ENCODE assay signal across 8 mouse cellular contexts in the genomic region with DNA sequence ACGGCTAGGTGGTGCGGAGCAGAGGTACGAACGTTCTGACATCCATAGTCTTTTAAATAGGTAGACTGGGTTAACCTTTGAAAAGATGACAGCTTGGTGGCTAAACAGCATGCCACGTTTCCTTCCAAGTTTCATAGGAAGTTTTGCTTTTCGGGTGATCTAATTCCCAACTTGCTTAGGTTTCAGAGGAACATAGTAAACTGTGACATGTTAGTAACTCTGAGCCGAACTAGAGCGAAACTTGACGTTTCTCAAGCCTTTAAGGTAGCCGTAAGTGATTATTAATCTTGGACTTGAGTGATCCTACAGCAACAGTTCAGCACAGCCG. TPM values are rescaled to one million over a fixed set of nuclear protein-coding genes. Genes with fewer than 3 reads are reported as not detected.
A peak's percentile ranks its signal among the peaks of the same experiment; 100 is the strongest.
DNase-seq lines count a peak whose midpoint lies in the region; ATAC-seq and TF ChIP-seq lines count a peak whose summit lies in the region.

No protein-coding gene starts in this region.

- H3K36me3 ChIP-seq in neural tube, embryonic 11.5 days (ENCODE audit: control insufficient read depth, insufficient read depth, low read length) = no peaks in the 10 kb centered on the region
- H3K36me3 ChIP-seq in limb, embryonic 13.5 days = peaks cover 3% of the 10 kb centered on the region
- H3K36me3 ChIP-seq in stomach, embryonic 16.5 days (ENCODE audit: control insufficient read depth, insufficient read depth, low read length) = no peaks in the 10 kb centered on the region

- no peak for DNase-seq in cerebellum, adult 2 months
- no peak for DNase-seq in cerebellum, adult 8-10 months
- no peak for DNase-seq in neural tube, embryonic 11.5 days (ENCODE audit: low spot score)
- DNase-seq in neural tube, embryonic 10.5 days (ENCODE audit: extremely low spot score, low spot score) = no peak
- DNase-seq in adrenal gland, postnatal 4 days (ENCODE audit: low spot score in 2 of 2) = no peak
- no peak for DNase-seq in layer of hippocampus, postnatal 25 days (ENCODE audit: extremely low spot score in 1 of 2, low spot score in 1 of 2)

- WGBS in cerebellum, adult 2 months = 2% methylated on average over 11 of the region's 11 CpGs
- 8% methylated on average over 11 of the region's 11 CpGs for WGBS in neural tube, embryonic 11.5 days
- 4% methylated on average over 11 of the region's 11 CpGs for WGBS in limb, embryonic 13.5 days
- under 1% methylated on average over 11 of the region's 11 CpGs for WGBS in stomach, embryonic 16.5 days

- no peaks in the 10 kb centered on the region for H3K9me3 ChIP-seq in neural tube, embryonic 11.5 days (ENCODE audit: control insufficient read depth, low read length)
- no peaks in the 10 kb centered on the region for H3K9me3 ChIP-seq in limb, embryonic 13.5 days
- H3K9me3 ChIP-seq in stomach, embryonic 16.5 days (replicated peaks; ENCODE audit: control insufficient read depth, low read length) = no peaks in the 10 kb centered on the region

- TF ChIP-seq CTCF in cerebellum, adult 2 months (IDR thresholded peaks at IDR 0.05; ENCODE audit: borderline replicate concordance, insufficient read depth, low read depth, low read length) = no peak

- H3K27ac ChIP-seq in cerebellum, adult 2 months (ENCODE audit: insufficient read depth, low read length) = peak overlapping the region; percentile 69; the same call in 1 of the 2 replicates
- H3K27ac ChIP-seq in neural tube, embryonic 11.5 days (ENCODE audit: low read depth, low read length) = no peak overlapping the region; the same call in 1 of the 2 replicates
- peak overlapping the region; percentile 85; the same call in 1 of the 2 replicates for H3K27ac ChIP-seq in limb, embryonic 13.5 days
- H3K27ac ChIP-seq in stomach, embryonic 16.5 days (ENCODE audit: low read length) = peak overlapping the region; percentile 91

- peak overlapping the region; percentile 84 for H3K9ac ChIP-seq in neural tube, embryonic 11.5 days (ENCODE audit: low read length)
- H3K9ac ChIP-seq in limb, embryonic 13.5 days = peak overlapping the region; percentile 88
- peak overlapping the region; percentile 93 for H3K9ac ChIP-seq in stomach, embryonic 16.5 days (ENCODE audit: low read length)

- H3K4me3 ChIP-seq in cerebellum, adult 2 months (replicated peaks; ENCODE audit: insufficient read depth, low read depth, low read length) = peak overlapping the region; percentile 70
- peak overlapping the region; percentile 87 for H3K4me3 ChIP-seq in neural tube, embryonic 11.5 days (ENCODE audit: low read depth, low read length)
- H3K4me3 ChIP-seq in limb, embryonic 13.5 days = peak overlapping the region; percentile 89
- H3K4me3 ChIP-seq in stomach, embryonic 16.5 days (replicated peaks; ENCODE audit: low read length) = peak overlapping the region; percentile 89

- H3K4me2 ChIP-seq in neural tube, embryonic 11.5 days (ENCODE audit: low read depth) = peak overlapping the region; percentile 79
- H3K4me2 ChIP-seq in limb, embryonic 13.5 days (replicated peaks) = peak overlapping the region; percentile 82
- H3K4me2 ChIP-seq in stomach, embryonic 16.5 days (ENCODE audit: low read depth, low read length) = peak overlapping the region; percentile 92

- no peak for ATAC-seq in neural tube, embryonic 11.5 days (ENCODE audit: insufficient read depth, low FRiP score, low TSS enrichment)
- no peak for ATAC-seq in limb, embryonic 13.5 days (ENCODE audit: low FRiP score, low read depth)
- no peak for ATAC-seq in stomach, embryonic 16.5 days (ENCODE audit: insufficient read depth, low FRiP score)

- no peaks in the 10 kb centered on the region for H3K27me3 ChIP-seq in cerebellum, adult 2 months (ENCODE audit: control insufficient read depth, insufficient read depth, low read length)
- no peaks in the 10 kb centered on the region for H3K27me3 ChIP-seq in neural tube, embryonic 11.5 days (ENCODE audit: control insufficient read depth, insufficient read depth, low read length)
- no peaks in the 10 kb centered on the region for H3K27me3 ChIP-seq in limb, embryonic 13.5 days
- H3K27me3 ChIP-seq in stomach, embryonic 16.5 days (ENCODE audit: control insufficient read depth, insufficient read depth, low read length) = no peaks in the 10 kb centered on the region

- H3K4me1 ChIP-seq in cerebellum, adult 2 months (ENCODE audit: control insufficient read depth, insufficient read depth, low read length) = no peaks in the 10 kb centered on the region
- H3K4me1 ChIP-seq in neural tube, embryonic 11.5 days (ENCODE audit: control insufficient read depth, insufficient read depth, low read length) = peaks cover 6% of the 10 kb centered on the region; the same call in 1 of the 2 replicates
- peaks cover 17% of the 10 kb centered on the region for H3K4me1 ChIP-seq in limb, embryonic 13.5 days
- H3K4me1 ChIP-seq in stomach, embryonic 16.5 days (ENCODE audit: control insufficient read depth, insufficient read depth, low read length) = peaks cover 12% of the 10 kb centered on the region; the same call in 1 of the 2 replicates

- TF ChIP-seq POLR2A in cerebellum, adult 2 months (IDR thresholded peaks at IDR 0.05; ENCODE audit: borderline replicate concordance, insufficient read depth, low read length) = no peak

RNA-seq across cellular contexts. Expression of a gene that starts 0.8 kb away (rescaled TPM):
- polyA plus RNA-seq in cerebellum, adult 2 months (2012; rRNA removed) = 52.1 and 54.8 TPM in 2 replicates
- 45.6 and 53.4 TPM in 2 replicates for polyA plus RNA-seq in neural tube, embryonic 11.5 days (2014; fragmentation: Nextera tagmentation; extraction: Ambion mirVana)
- polyA plus RNA-seq in limb, embryonic 13.5 days (2015; fragmentation: Nextera tagmentation; extraction: Ambion mirVana) = 33.0 and 34.2 TPM in 2 replicates
- polyA plus RNA-seq in stomach, embryonic 16.5 days (2015; fragmentation: Nextera tagmentation; extraction: Ambion mirVana) = 33.9 and 36.2 TPM in 2 replicates
- 10 to 100 TPM; 37.6 to 40.1 TPM for total RNA-seq in adrenal gland, postnatal 4 days (2021)
- 10 to 100 TPM; 43.5 to 44.0 TPM for total RNA-seq in layer of hippocampus, postnatal 25 days (2021)

RNA-seq across cellular contexts. Expression of a gene that starts 0.8 kb away (rescaled TPM):
- polyA plus RNA-seq in cerebellum, adult 2 months (2012; rRNA removed) = 40.0 and 40.8 TPM in 2 replicates
- polyA plus RNA-seq in neural tube, embryonic 11.5 days (2014; fragmentation: Nextera tagmentation; extraction: Ambion mirVana) = 18.7 and 20.1 TPM in 2 replicates
- polyA plus RNA-seq in limb, embryonic 13.5 days (2015; fragmentation: Nextera tagmentation; extraction: Ambion mirVana) = 15.5 and 15.6 TPM in 2 replicates
- 21.6 and 23.1 TPM in 2 replicates for polyA plus RNA-seq in stomach, embryonic 16.5 days (2015; fragmentation: Nextera tagmentation; extraction: Ambion mirVana)
- total RNA-seq in adrenal gland, postnatal 4 days (2021) = 10 to 100 TPM; 28.9 to 30.6 TPM
- total RNA-seq in layer of hippocampus, postnatal 25 days (2021) = 10 to 100 TPM; 51.0 to 53.9 TPM
